Mouse (Mus musculus) left cerebral cortex, adult 2 months (tissue): ENCODE data around the gene Nhlh1. TPM values are rescaled to one million over a fixed set of nuclear protein-coding genes. Genes with fewer than 3 reads are reported as not detected.

ENCODE experiments used
- DNase-seq, 2 experiments: peaks; one replicate each; pipeline ENCODE4 v3.0.0; 2021 to 2022; ENCODE audit warnings: low spot score in 2 of 2, mixed read lengths in 1 of 2; ENCODE audit errors: extremely low spot score in 1 of 2
- H3K27ac ChIP-seq: fragments of 200-600 bp; 2 replicates; pipeline ENCODE4 v1.8.1; 2022
- H3K4me3 ChIP-seq: fragments of 200-600 bp; 2 replicates; pipeline ENCODE4 v1.8.1; 2022
- CTCF ChIP-seq: fragments of 200-600 bp; IDR thresholded peaks from 2 replicates; pipeline ENCODE4 v1.8.1; 2022; ENCODE audit warnings: antibody characterized with exemption, mild to moderate bottlenecking, moderate library complexity
- intact Hi-C: fragments of 180-260 bp; cut with DNase I; formaldehyde crosslinking; loops from one replicate; pipeline ENCODE4 v1.15.1; 2025
- total RNA-seq, 2 experiments: library from RNA; stranded (reverse); gene quantifications; 2 replicates each; pipeline ENCODE4 v1.2.3; 2021

The Nhlh1 gene
- total RNA-seq, 2 experiments from 2014 or later = 0.18 to 0.49 TPM

DNA sequence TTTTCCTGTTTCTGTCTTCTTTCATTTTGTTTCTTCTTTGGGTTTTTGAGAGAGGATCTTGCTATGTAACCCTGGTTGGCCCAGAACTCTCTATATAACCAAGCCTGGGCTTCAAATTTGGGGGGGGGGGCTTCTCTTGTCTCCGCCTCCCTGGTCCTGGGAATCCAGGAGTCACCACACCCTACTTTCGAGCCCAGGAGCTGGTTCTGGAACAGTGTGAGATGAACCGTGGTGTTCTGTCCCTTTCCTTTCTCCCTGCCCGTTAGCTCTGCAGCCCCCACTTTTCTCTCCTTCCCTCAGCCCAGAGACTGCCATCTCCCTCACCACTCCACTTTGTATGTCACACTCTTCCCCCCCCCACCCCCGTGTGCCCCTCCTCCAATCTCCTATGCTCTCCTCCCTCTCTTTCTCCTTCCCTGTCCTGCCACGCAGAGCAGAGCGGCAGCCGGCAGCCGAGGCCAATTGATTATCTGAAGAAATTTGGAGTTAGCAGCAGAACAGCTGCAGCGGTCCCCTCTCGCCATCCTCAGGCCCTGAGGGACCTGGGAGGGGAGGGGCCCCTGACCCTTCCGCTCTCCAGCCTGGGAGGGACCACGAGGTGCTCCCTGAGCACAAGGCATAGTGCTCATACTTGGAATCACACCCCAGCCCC is 8.1 kb downstream of the Nhlh1 start:
- no peak for TF ChIP-seq CTCF
- H3K4me3 ChIP-seq = no peak overlapping the region
- H3K27ac ChIP-seq = no peak overlapping the region
- no peak for DNase-seq
- intact Hi-C loops = loop anchor here (5.0 kb wide), 3 partner anchors 78 to 308 kb away; partner anchors contain the start of gene Pex19

DNA sequence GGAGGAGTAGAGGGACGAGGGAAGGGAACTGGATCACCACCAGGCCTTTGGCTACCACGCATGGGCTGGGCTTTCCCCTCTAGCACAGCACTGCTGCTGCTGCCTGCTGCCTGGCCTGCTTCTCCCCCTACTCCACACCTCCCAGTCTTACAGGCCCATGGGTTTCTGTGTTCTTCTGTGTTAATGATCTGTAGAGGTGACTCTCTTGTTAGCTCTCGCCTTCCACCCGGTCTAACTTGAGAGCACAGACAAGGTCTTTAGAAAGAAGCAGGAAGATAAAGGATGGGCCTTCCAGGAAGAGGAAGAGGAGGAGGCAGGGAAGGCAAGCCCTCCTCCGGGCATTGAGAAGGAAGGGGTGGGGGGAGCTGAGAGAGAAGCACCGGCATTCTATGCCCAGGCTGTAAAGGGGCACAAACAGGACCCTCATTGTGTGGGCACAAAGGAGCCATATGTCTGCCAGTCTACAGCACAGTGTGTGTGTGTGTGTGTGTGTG is 9.1 kb downstream of the Nhlh1 start:
- TF ChIP-seq CTCF = no peak
- Histone ChIP-seq H3K27ac (no peak overlapping the region), H3K4me3 (no peak overlapping the region)
- intact Hi-C loops = loop anchor here (5.0 kb wide), 3 partner anchors 79 to 309 kb away; partner anchors contain the start of gene Pex19
- no peak for DNase-seq

DNA sequence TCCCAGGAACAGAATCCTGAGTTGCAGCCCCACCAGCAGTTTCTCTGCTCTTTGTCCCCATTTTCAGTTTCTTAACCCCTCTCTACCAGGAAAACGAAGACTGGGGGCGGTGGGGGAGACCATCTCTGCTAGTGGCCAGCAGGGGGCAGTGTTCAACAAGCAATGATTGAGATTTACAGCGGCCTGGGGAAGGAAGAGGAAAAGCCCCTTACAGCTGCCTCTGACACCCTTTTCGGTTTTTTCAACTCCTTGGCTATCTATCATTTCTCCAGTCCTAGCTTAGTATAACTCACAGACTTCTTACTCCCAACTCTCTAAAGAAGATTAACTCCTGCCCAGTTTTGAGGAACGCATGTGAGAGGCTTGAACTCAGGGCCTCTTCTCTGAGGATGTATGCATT is 10.4 kb downstream of the Nhlh1 start:
- Histone ChIP-seq H3K27ac (no peak overlapping the region), H3K4me3 (no peak overlapping the region)
- intact Hi-C loops = loop anchor here (5.0 kb wide), 3 partner anchors 80 to 310 kb away; partner anchors contain the start of gene Pex19
- peak; percentile 60 to 71 for DNase-seq
- TF ChIP-seq CTCF = peak; percentile 88

DNA sequence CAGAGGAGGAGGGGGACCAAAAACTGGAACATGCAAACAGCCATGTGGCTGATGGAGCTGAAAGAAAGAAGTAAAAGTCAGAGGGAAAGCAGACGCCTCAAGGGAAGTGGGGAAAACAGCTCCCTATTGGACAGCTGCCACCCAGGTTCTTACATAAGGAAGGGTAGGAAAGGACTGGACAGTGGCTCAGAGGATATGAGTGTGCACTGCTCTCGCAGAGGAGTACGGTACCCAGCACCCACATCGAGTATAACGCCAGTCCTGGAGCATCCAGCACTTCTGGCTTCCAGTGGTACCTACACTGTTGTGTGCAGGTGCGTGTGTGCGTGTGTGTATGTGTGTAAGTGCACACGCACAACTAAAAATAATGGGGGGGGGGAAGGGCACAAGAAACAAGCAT is 11.0 kb downstream of the Nhlh1 start:
- no peak overlapping the region for H3K27ac ChIP-seq
- intact Hi-C loops = loop anchor here (5.0 kb wide), 3 partner anchors 81 to 311 kb away; partner anchors contain the start of gene Pex19
- H3K4me3 ChIP-seq = no peak overlapping the region
- TF ChIP-seq CTCF = no peak
- no peak for DNase-seq

DNA sequence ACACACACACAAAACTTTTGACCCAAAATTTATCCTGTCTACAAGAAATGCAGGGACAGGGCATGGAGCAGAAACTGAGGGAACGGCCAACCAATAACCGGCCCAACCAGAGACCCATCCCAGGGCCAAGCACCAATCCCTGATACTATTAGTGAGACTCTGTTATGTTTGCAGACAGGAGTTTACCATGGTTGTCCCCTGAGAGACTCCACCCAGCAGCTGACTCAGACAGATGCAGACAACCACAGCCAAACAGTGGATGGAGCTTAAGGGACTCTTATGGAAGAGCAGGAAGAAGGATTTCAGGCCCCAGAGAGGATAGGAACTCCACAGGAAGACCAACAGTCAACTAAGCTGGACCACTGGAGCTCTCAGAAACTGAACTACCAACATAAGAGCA is 27.5 kb downstream of the Nhlh1 start:
- DNase-seq = no peak
- H3K4me3 ChIP-seq = no peak overlapping the region
- intact Hi-C loops = no loop called here
- no peak overlapping the region for H3K27ac ChIP-seq
- no peak for TF ChIP-seq CTCF

DNA sequence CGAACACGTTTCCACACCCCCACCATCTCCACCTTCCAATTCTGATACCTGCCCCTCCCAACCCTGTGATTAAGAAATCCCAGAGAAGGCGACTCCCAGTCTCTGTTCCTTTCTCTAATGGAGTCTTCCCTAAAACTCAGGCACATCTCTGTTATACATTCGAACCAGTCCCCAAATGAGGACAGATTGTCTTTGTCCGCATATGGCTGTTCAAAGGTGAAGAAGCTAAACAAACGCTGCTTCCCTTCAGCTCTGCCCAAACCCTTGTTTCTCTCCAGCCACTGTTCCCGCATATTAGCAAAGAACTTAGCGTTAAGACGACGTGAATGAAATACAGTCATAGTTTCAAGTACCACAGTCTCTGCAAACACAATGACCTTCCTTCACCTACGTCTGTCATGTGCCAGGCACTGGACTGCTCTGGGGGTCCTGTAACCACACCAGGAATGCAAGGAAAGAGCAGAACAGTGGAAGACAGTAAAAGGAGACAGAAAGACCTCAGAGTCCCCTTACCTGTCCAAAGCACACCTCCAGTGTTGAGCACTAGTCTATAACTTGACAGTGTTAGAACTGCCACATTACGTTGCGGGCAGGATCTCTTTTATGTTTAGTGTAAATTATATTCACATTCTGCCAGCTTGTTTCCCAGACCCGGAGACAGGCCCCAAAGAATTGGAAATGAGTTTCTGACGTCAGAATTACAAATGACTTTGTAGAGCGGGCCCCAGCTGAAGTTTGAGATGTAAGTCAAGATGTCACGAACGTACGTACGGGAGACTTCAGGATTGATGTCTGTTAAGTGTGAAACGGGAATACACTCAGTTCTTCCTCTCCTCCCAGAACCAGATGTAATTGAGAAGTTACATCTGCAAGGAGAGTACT is 28.7 kb downstream of the Nhlh1 start, which contains the start of gene Vangl2:
Vangl2 (minus strand) TSS at position 51 of the 882 bp plus-strand sequence.
- no peak for TF ChIP-seq CTCF
- intact Hi-C loops = no loop called here
- DNase-seq = no peak
- H3K27ac ChIP-seq = peak within 1 kb of the TSS; percentile 87
- peak within 1 kb of the TSS; percentile 54 for H3K4me3 ChIP-seq

DNA sequence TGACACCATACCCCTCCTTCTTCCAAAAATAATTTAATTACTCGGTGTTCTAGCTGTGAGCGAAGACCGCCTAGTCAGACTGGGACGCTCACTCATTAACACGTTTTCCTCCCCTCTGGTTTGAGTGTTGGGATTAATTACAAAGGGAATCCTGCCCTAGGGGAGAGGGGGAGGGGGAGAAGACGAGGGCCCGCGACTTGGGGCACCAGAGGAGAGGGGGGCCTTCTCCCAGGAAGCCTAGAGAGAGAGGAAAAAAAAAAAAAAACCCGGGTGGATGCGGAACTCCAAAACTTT is 29.6 kb downstream of the Nhlh1 start:
- DNase-seq = no peak
- intact Hi-C loops = loop anchor here (1.0 kb wide), 1 partner anchor 15 kb away; no protein-coding TSS in a partner anchor
- peak overlapping the region; percentile 54 for H3K4me3 ChIP-seq
- no peak overlapping the region; the same call in 1 of the 2 replicates for H3K27ac ChIP-seq
- TF ChIP-seq CTCF = no peak

DNA sequence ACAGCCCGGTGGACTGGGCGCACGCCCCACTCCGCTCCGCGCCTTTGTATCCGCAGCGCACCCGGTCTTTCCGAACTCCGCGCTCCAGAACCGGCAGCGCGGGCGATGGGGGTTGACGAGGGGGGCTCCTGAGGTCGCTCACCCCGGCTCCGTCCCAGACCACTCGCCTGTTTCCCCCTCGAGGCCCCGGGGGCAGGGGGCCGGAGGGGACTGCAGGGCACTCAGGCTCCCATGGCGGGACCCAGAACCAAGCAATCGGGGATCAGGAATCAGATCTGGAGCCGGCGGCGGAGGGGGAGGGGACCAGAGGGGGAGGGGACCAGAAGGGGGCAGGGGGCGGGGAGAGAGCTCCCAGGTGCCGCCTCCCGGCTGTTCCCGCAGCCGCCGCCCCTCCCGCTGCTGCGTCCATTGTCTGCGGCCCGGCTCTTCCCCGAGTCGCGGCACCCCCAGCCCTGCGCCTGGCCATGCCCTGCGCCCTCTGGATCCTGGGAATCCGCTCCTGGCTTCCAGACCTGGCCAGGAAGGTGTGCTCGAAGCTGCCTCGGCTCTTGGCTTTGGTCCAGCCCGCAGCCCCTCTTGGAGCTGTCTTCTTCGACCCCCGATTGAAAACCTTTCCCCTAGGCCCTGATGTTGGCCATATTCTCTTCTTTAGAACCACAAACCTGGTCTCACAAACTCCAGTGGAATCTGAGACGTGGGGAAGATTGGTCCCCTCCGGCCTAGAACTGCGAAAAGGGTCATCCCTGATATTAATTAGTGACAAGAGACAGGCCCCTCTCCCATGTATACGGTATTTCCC is 30.2 kb downstream of the Nhlh1 start:
- no peak; the same call in 1 of the 2 replicates for TF ChIP-seq CTCF

DNA sequence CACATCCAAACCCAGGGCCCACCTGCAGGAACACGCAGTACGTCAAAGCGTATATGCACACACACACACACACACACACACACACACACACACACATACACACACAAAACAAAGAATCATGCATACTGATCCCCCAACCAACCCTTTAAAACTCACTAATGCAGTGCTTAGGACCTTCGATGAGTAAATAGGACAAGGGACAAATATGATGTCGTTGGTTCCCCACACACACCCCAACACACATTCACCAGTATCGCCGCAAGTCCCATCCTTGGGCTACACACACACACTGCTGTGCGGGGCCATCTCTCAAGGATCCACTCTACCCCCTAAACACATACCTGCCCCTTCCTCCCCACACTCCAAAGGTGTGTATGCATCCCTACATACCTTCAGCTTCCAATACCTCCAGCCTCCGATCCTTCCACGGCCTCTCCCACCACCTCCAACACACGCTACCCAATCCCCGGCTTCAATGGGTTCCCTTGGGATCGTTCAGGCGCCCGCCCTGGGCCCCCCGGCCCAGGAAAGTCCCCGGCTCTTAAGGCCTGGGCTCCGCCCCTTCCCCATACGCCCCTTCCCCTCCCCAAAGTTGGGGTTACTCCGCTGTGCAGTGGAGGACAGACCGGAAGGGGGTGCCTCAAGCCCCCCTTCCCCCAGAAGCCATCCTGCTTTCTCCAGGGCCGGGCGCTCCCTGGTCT is 31.0 kb downstream of the Nhlh1 start:
- intact Hi-C loops = no loop called here

More for the DNA sequence above, 30.2 kb downstream of the Nhlh1 start:
- peak overlapping the region; percentile 87 for H3K27ac ChIP-seq
- peak overlapping the region; percentile 54 for H3K4me3 ChIP-seq
- intact Hi-C loops = loop anchor here (1.0 kb wide), 1 partner anchor 15 kb away; no protein-coding TSS in a partner anchor
- peak; percentile 84 to 86 for DNase-seq

DNA sequence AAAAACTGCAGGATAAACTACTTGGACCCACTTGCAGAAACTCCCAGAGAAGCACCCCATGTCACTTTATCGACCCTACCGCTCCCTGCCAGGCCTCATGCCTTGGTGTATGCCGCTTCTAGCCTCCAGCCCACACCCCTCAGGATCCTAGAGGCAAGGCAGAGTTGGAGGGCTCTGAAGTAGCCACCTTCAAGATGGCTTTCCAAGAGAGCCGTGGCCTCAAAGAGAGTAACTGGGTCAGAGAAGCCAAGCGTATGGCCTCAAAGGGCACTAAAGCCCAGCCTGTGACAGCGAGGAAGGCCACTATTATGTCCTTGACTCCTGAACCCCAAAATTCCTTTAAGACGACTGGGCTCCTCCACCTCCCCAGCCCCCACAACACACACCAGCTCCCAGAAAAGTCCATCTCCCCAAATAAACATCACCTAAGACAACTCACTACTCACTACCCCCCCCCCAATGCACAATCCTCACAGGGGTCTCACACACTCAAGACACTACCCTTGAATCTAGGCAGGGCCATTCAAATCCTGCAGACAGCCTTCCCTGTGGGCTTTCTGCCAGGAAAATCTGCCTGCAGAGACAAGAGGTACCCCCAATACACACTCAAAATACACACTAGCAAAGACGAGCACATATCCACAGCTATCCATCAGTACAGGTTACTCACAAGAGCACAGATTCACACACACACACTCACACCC is 32.0 kb downstream of the Nhlh1 start:
- DNase-seq = no peak
- Histone ChIP-seq H3K4me3 (peak overlapping the region; percentile 54), H3K27ac (no peak overlapping the region)
- no peak for TF ChIP-seq CTCF
- intact Hi-C loops = no loop called here

More for the DNA sequence above, 31.0 kb downstream of the Nhlh1 start:
- DNase-seq = no peak
- H3K27ac ChIP-seq = peak overlapping the region; percentile 87
- no peak for TF ChIP-seq CTCF
- H3K4me3 ChIP-seq = peak overlapping the region; percentile 54
